Mouse (Mus musculus) liver, adult 2 months (tissue): ENCODE measurements at regions not wholly inside any gene's neighbourhood (a gene's known extent, or its start where the extent isn't known, plus 50 kb on each side); places are given as distances from the start of the nearest gene placed in this dataset.
A peak's percentile ranks its signal among the peaks of the same experiment; 100 is the strongest.

ENCODE experiments used
- DNase-seq: peaks from one replicate; pipeline ENCODE4 v3.0.0-alpha.2; 2011; ENCODE audit warnings: low read depth, low spot score; ENCODE audit errors: extremely low read depth
- H3K27ac ChIP-seq: fragments of 200-500 bp; replicated peaks from 2 replicates; pipeline ENCODE4 v1.5.1; 2012; ENCODE audit warnings: low read depth, mild to moderate bottlenecking, control low read depth, inconsistent platforms, low read length; ENCODE audit not compliant: insufficient read depth
- H3K27me3 ChIP-seq: fragments of 200-500 bp; 2 replicates; pipeline ENCODE4 v1.6.1; 2012; ENCODE audit warnings: mild to moderate bottlenecking, moderate library complexity, low read length, inconsistent platforms; ENCODE audit not compliant: control insufficient read depth, insufficient read depth
- H3K36me3 ChIP-seq: fragments of 200-500 bp; 2 replicates; pipeline ENCODE4 v1.6.1; 2012; ENCODE audit warnings: low read length, inconsistent platforms; ENCODE audit not compliant: control insufficient read depth, insufficient read depth
- H3K4me1 ChIP-seq: fragments of 200-500 bp; 2 replicates; pipeline ENCODE4 v1.6.1; 2011; ENCODE audit warnings: low read length; ENCODE audit not compliant: control insufficient read depth, insufficient read depth
- H3K4me3 ChIP-seq: fragments of 200-500 bp; 2 replicates; pipeline ENCODE4 v1.5.1; 2011; ENCODE audit warnings: low read depth, mild to moderate bottlenecking, control low read depth, low read length, moderate library complexity; ENCODE audit not compliant: insufficient read depth
- H3K79me2 ChIP-seq: fragments of 200-500 bp; 2 replicates; pipeline ENCODE4 v1.6.1; 2012; ENCODE audit warnings: inconsistent platforms, mild to moderate bottlenecking, low read length, moderate library complexity; ENCODE audit not compliant: control insufficient read depth, insufficient read depth
- H3K9ac ChIP-seq: fragments of 200-500 bp; 2 replicates; pipeline ENCODE4 v1.6.1; 2012; ENCODE audit warnings: low read depth, mild to moderate bottlenecking, control low read depth, inconsistent platforms, low read length
- CTCF ChIP-seq: fragments of 200-500 bp; IDR thresholded peaks from 2 replicates; pipeline ENCODE4 v1.5.1; 2011; ENCODE audit warnings: low read depth, low read length, control low read depth
- POLR2A ChIP-seq: fragments of 200-500 bp; IDR thresholded peaks from 2 replicates; pipeline ENCODE4 v1.6.1; 2011; ENCODE audit warnings: low read length, control low read depth; ENCODE audit not compliant: insufficient read depth; ENCODE audit errors: extremely low read depth
- WGBS: fragments of 180-500 bp; shearing (Covaris S2); methylation state at CpG from one replicate; pipeline ENCODE4 v1.1.7; 2018; 5-methylcytosine and 5-hydroxymethylcytosine counted together

DNA sequence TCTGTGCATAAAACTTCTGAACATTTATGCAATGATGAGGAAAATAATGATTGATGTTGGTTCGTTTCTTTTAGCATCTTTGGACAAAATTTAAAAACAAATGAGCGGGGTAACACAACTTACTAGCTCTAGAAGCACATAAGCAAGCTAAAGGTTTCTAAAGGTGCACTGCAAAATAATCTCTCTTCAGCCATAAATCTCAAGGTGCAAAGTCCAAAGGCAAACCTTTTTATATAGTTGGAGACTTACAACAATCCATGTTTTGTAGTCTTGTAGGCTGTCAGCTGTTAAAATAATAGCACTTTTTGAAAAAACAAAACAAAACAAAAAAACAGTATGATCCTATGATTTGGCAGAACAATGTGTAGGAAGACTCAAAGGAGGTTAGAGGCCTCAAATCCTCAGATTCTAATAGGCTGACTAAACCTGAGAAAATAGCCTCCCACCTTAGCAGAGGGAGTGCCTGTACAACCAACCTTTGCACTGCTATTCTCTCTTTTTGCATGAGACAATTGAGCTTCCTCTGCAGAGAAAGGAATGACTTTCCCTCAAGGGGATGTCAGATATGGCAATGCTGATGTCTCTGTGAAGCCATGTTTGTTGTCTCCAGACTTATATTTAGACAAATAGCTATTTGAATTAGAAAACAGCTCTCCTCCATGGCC lies 452.9 kb downstream of the Cdh9 start:
- Histone ChIP-seq H3K9ac (no peak overlapping the region), H3K4me3 (no peak overlapping the region), H3K4me1 (no peaks in the 10 kb centered on the region), H3K79me2 (no peaks in the 10 kb centered on the region), H3K27me3 (no peaks in the 10 kb centered on the region), H3K27ac (no peak overlapping the region), H3K36me3 (no peaks in the 10 kb centered on the region)
- no peak for TF ChIP-seq POLR2A
- no peak for TF ChIP-seq CTCF
- DNase-seq = no peak
- 68% methylated on average over 2 of the region's 2 CpGs for WGBS

- WGBS = 47% methylated on average over 5 of the region's 5 CpGs
- H3K4me3 ChIP-seq = no peak overlapping the region
- no peak for TF ChIP-seq POLR2A
- peak; percentile 24; the same call in 1 of the 2 replicates for TF ChIP-seq CTCF
- H3K36me3 ChIP-seq = no peaks in the 10 kb centered on the region
- no peak overlapping the region for H3K9ac ChIP-seq
- no peak overlapping the region for H3K27ac ChIP-seq
- no peaks in the 10 kb centered on the region for H3K79me2 ChIP-seq
- H3K27me3 ChIP-seq = no peaks in the 10 kb centered on the region
- DNase-seq = peak; percentile 7
- H3K4me1 ChIP-seq = no peaks in the 10 kb centered on the region
Measured at GRCm38 (mm10) chr15:17195439-17195838, 466.9 kb downstream of the Cdh9 start.

DNA sequence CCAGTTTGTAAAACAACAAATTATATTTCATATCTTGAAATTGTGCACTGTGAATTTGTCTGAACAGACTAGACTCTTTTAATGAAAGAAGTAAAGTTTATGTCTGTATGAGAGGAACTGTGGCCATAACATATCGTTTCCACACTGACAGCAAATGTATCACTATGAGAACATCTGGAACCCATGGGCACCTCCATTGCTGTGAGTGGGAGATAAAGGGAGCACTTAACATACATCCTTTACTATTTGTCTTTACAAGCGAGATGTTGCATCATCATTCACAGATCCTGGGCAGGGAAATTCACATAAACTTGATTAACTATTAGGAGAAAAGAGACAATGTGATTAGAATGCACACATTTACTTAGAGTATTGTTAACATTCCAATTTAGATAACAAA lies 476.2 kb downstream of the Cdh9 start:
- Histone ChIP-seq H3K27me3 (no peaks in the 10 kb centered on the region), H3K79me2 (no peaks in the 10 kb centered on the region)
- WGBS = 72% methylated on average over 2 of the region's 2 CpGs

GRCm38 (mm10) chr15:17245096-17245495 lies 516.5 kb downstream of the Cdh9 start:
- Histone ChIP-seq H3K27ac (no peak overlapping the region), H3K9ac (no peak overlapping the region), H3K79me2 (no peaks in the 10 kb centered on the region), H3K4me1 (no peaks in the 10 kb centered on the region), H3K4me3 (no peak overlapping the region), H3K27me3 (no peaks in the 10 kb centered on the region), H3K36me3 (no peaks in the 10 kb centered on the region)
- WGBS = 80% methylated on average over 3 of the region's 3 CpGs
- no peak for DNase-seq
- TF ChIP-seq CTCF (no peak), POLR2A (no peak)

More for the DNA sequence above, 476.2 kb downstream of the Cdh9 start:
- Histone ChIP-seq H3K9ac (no peak overlapping the region), H3K27ac (no peak overlapping the region), H3K4me1 (no peaks in the 10 kb centered on the region), H3K4me3 (no peak overlapping the region), H3K36me3 (no peaks in the 10 kb centered on the region)
- TF ChIP-seq POLR2A (no peak), CTCF (no peak)
- DNase-seq = no peak

DNA sequence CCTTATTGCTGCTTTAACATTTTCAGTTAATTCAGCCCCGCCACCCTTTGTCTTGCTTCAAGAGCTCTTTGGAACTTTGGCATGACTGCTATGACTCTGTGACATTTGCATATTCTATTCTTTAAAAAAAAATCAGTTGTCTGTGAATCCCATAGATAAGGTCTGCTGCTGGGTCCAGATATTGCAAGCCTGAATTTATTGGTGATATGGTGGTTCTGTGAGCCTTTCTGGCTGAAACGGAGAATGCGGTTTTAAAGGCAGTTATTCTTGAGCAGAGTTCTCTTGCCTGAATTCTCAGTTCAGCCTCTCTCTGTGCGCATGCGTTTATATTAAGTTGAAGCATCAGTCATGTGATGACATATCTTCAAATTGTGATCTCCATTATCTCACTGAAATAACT lies 560.7 kb downstream of the Cdh9 start:
- Histone ChIP-seq H3K9ac (no peak overlapping the region), H3K79me2 (no peaks in the 10 kb centered on the region), H3K27me3 (no peaks in the 10 kb centered on the region), H3K27ac (no peak overlapping the region), H3K36me3 (no peaks in the 10 kb centered on the region), H3K4me3 (no peak overlapping the region), H3K4me1 (no peaks in the 10 kb centered on the region)
- WGBS = 90% methylated on average over 5 of the region's 5 CpGs
- no peak for TF ChIP-seq POLR2A
- no peak for TF ChIP-seq CTCF
- DNase-seq = no peak
